Mouse (Mus musculus): ENCODE measurements around the gene Gm11237.
"Not testable (repeated sequence)": the region's sequence is repeated elsewhere in the genome, so short reads cannot be mapped to it uniquely, and the experiment has no call there.

The Gm11237 gene

GRCm38 (mm10) chr4:73622684-73623083 is at the start of gene Gm11237:
Gene Gm11237 (plus strand): TSS chr4:73622984.
- in situ Hi-C loops (cut with MboI; ENCODE audit: low pct_unique_long_range_greater_than_20kb in 1 of 2, low sequenced_read_pairs in 2 of 2, unreplicated experiment in 1 of 2): not testable (repeated sequence)

- in situ Hi-C loops (cut with MboI; ENCODE audit: low pct_unique_long_range_greater_than_20kb in 1 of 2, low sequenced_read_pairs in 2 of 2, unreplicated experiment in 1 of 2): no loop called here
Measured at GRCm38 (mm10) chr4:73599248-73599647, 23.5 kb upstream of the Gm11237 start.

- in situ Hi-C loops (cut with MboI; ENCODE audit: low pct_unique_long_range_greater_than_20kb in 1 of 2, low sequenced_read_pairs in 2 of 2, unreplicated experiment in 1 of 2): not testable (repeated sequence)
Measured at GRCm38 (mm10) chr4:73607581-73607980, 15.2 kb upstream of the Gm11237 start, which contains the start of gene Gm11238. Gene Gm11238 (plus strand): TSS chr4:73607881.

GRCm38 (mm10) chr4:73637821-73638220 is 15.0 kb downstream of the Gm11237 start, which contains the start of gene Gm11236:
Gene Gm11236 (plus strand): TSS chr4:73638121.
- in situ Hi-C loops (cut with MboI; ENCODE audit: low pct_unique_long_range_greater_than_20kb in 1 of 2, low sequenced_read_pairs in 2 of 2, unreplicated experiment in 1 of 2): not testable (repeated sequence)

- in situ Hi-C loops (cut with MboI; ENCODE audit: low pct_unique_long_range_greater_than_20kb in 1 of 2, low sequenced_read_pairs in 2 of 2, unreplicated experiment in 1 of 2): not testable (repeated sequence)
Measured at GRCm38 (mm10) chr4:73661864-73662263, 39.1 kb downstream of the Gm11237 start.

GRCm38 (mm10) chr4:73668054-73668453 is 45.3 kb downstream of the Gm11237 start, which contains the start of gene Gm11239:
Gene Gm11239 (plus strand): TSS chr4:73668354.
- in situ Hi-C loops (cut with MboI; ENCODE audit: low pct_unique_long_range_greater_than_20kb in 1 of 2, low sequenced_read_pairs in 2 of 2, unreplicated experiment in 1 of 2): not testable (repeated sequence)

Data from mouse embryonic stem cell (cell line).